Mouse (Mus musculus) skeletal muscle tissue, adult 2 months (tissue): ENCODE data around the gene Slc37a1.
A peak's percentile ranks its signal among the peaks of the same experiment; 100 is the strongest.
"Not testable (repeated sequence)": the region's sequence is repeated elsewhere in the genome, so short reads cannot be mapped to it uniquely, and the experiment has no call there.

Experiments used
- DNase-seq: peaks from one replicate; pipeline ENCODE4 v3.0.0-alpha.2; 2012; ENCODE audit warnings: low read depth, low spot score

Slc37a1 gene

GRCm38 (mm10) chr17:31349388-31349787 lies 62.8 kb downstream of the Slc37a1 start:
- no peak for DNase-seq

GRCm38 (mm10) chr17:31351984-31352383 lies 65.4 kb downstream of the Slc37a1 start:
- DNase-seq = no peak

GRCm38 (mm10) chr17:31353255-31353654 lies 66.7 kb downstream of the Slc37a1 start:
- no peak for DNase-seq

- DNase-seq = not testable (repeated sequence)
Measured at GRCm38 (mm10) chr17:31354684-31355083, 68.1 kb downstream of the Slc37a1 start.

GRCm38 (mm10) chr17:31355792-31356502 lies 69.4 kb downstream of the Slc37a1 start:
- no peak for DNase-seq

GRCm38 (mm10) chr17:31360582-31360981 lies 74.0 kb downstream of the Slc37a1 start:
- DNase-seq = no peak

GRCm38 (mm10) chr17:31365586-31366166 lies 79.1 kb downstream of the Slc37a1 start:
- DNase-seq = no peak

- DNase-seq = no peak
Measured at GRCm38 (mm10) chr17:31370221-31370620, 83.6 kb downstream of the Slc37a1 start.

- DNase-seq = no peak
Measured at GRCm38 (mm10) chr17:31370931-31371330, 84.3 kb downstream of the Slc37a1 start.

- peak; percentile 34 for DNase-seq
Measured at GRCm38 (mm10) chr17:31377961-31378360, 91.4 kb downstream of the Slc37a1 start.

GRCm38 (mm10) chr17:31378361-31378761 lies 91.8 kb downstream of the Slc37a1 start:
- DNase-seq = no peak

- DNase-seq = no peak
Measured at GRCm38 (mm10) chr17:31379086-31379485, 92.5 kb downstream of the Slc37a1 start.

- DNase-seq = no peak
Measured at GRCm38 (mm10) chr17:31379863-31380262, 93.3 kb downstream of the Slc37a1 start.

GRCm38 (mm10) chr17:31383320-31383719 lies 96.7 kb downstream of the Slc37a1 start:
- DNase-seq = no peak

GRCm38 (mm10) chr17:31384968-31385627 lies 98.5 kb downstream of the Slc37a1 start:
- peak; percentile 32 for DNase-seq

- DNase-seq = no peak
Measured at GRCm38 (mm10) chr17:31385671-31386665, 99.4 kb downstream of the Slc37a1 start, which contains the start of gene Pde9a. Pde9a (plus strand) TSS chr17:31386210.

- DNase-seq = no peak
Measured at GRCm38 (mm10) chr17:31386766-31387275, 100.2 kb downstream of the Slc37a1 start.

GRCm38 (mm10) chr17:31389432-31390050 lies 102.9 kb downstream of the Slc37a1 start:
- DNase-seq = no peak

- DNase-seq = no peak
Measured at GRCm38 (mm10) chr17:31391462-31391861, 104.9 kb downstream of the Slc37a1 start.

GRCm38 (mm10) chr17:31392041-31392440 lies 105.4 kb downstream of the Slc37a1 start:
- no peak for DNase-seq

GRCm38 (mm10) chr17:31393811-31394210 lies 107.2 kb downstream of the Slc37a1 start:
- DNase-seq = no peak
